Mouse (Mus musculus) megakaryocyte, embryonic 14.5 days (primary cell): Measurements from ENCODE around the gene Olfr1028.

Experiments
- FLI1 ChIP-seq: IDR thresholded peaks from 2 replicates; pipeline ENCODE4 v1.6.1; 2012; ENCODE audit warnings: low read length, inconsistent platforms, mixed read lengths
- GATA1 ChIP-seq: IDR thresholded peaks from 3 replicates; pipeline ENCODE4 v1.6.1; 2012; ENCODE audit warnings: mixed read lengths, low read length, inconsistent platforms, borderline replicate concordance

DNA sequence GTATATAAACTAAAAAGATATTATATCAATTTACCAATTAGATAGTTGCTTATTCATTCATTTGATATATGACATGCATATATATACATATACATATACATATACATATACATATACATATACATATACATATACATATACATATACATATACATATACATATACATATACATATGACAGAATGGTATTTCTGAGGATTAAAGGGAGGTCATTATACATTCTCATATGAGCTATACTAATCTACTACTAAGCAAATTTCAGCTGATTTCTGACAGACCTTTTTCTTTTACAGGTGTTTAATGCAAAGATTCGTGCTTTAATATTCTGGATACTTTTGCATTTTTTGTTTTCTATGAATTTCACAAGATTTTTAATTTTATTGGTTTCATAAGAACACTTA is at the start of gene Olfr1028:
- TF ChIP-seq GATA1: no peak
- TF ChIP-seq FLI1: no peak
